Mouse (Mus musculus) intestine, postnatal 0 days (tissue): ENCODE measurements around the gene Specc1. TPM values are rescaled to one million over a fixed set of nuclear protein-coding genes. Genes with fewer than 3 reads are reported as not detected.

ENCODE experiments used
- ATAC-seq: fragments of 200-750 bp; cut with Nextera tagmentation; 2 replicates; pipeline ENCODE4 v1.8.0; 2017; ENCODE audit warnings: mild to moderate bottlenecking, moderate TSS enrichment, moderate library complexity
- H3K27ac ChIP-seq: fragments of 300-500 bp; sonication (generic); 2 replicates; pipeline ENCODE4 v1.5.1; 2014; ENCODE audit warnings: mild to moderate bottlenecking, low read depth, low read length, moderate library complexity
- H3K27me3 ChIP-seq: fragments of 300-500 bp; sonication (generic); replicated peaks from 2 replicates; pipeline ENCODE4 v1.6.1; 2014; ENCODE audit warnings: low read length, mixed read lengths; ENCODE audit not compliant: control insufficient read depth, insufficient read depth
- H3K36me3 ChIP-seq: fragments of 300-500 bp; sonication (generic); 2 replicates; pipeline ENCODE4 v1.6.1; 2014; ENCODE audit warnings: mild to moderate bottlenecking, moderate library complexity; ENCODE audit not compliant: control insufficient read depth, insufficient read depth
- H3K4me1 ChIP-seq: fragments of 300-500 bp; sonication (generic); replicated peaks from 2 replicates; pipeline ENCODE4 v1.6.1; 2014; ENCODE audit warnings: antibody characterized with exemption, low read length, mixed read lengths; ENCODE audit not compliant: control insufficient read depth, insufficient read depth
- H3K4me2 ChIP-seq: fragments of 300-500 bp; sonication (generic); replicated peaks from 2 replicates; pipeline ENCODE4 v1.6.1; 2014; ENCODE audit warnings: low read depth, mild to moderate bottlenecking, moderate library complexity
- H3K4me3 ChIP-seq: fragments of 300-500 bp; sonication (generic); 2 replicates; pipeline ENCODE4 v1.5.1; 2014; ENCODE audit warnings: low read depth, low read length
- H3K9ac ChIP-seq: fragments of 300-500 bp; sonication (generic); 2 replicates; pipeline ENCODE4 v1.6.1; 2014; ENCODE audit warnings: mild to moderate bottlenecking, low read depth, low read length
- H3K9me3 ChIP-seq: fragments of 300-500 bp; sonication (generic); 2 replicates; pipeline ENCODE4 v1.6.1; 2016; ENCODE audit warnings: mixed run types; ENCODE audit not compliant: control insufficient read depth
- CTCF ChIP-seq: sonication (generic); IDR thresholded peaks from 2 replicates; pipeline ENCODE4 v1.5.1; 2016; ENCODE audit warnings: low read depth, mild to moderate bottlenecking, control low read depth, antibody characterized with exemption, moderate library complexity
- WGBS: fragments of 180-500 bp; shearing (Covaris S2); extraction: QIAGEN DNeasy Blood & Tissue Kit; methylation state at CpG from one replicate; pipeline ENCODE4 v1.1.7; 2014; 5-methylcytosine and 5-hydroxymethylcytosine counted together
- polyA plus RNA-seq: library from polyadenylated mRNA; unstranded; fragments of >200 nt; fragmentation: Nextera tagmentation; extraction: Ambion mirVana; gene quantifications from 2 replicates; pipeline ENCODE4 v1.2.1, GENCODE M21; 2015

Gene Specc1
- polyA plus RNA-seq, 1 experiment from 2014 or later = 10.3 TPM

DNA sequence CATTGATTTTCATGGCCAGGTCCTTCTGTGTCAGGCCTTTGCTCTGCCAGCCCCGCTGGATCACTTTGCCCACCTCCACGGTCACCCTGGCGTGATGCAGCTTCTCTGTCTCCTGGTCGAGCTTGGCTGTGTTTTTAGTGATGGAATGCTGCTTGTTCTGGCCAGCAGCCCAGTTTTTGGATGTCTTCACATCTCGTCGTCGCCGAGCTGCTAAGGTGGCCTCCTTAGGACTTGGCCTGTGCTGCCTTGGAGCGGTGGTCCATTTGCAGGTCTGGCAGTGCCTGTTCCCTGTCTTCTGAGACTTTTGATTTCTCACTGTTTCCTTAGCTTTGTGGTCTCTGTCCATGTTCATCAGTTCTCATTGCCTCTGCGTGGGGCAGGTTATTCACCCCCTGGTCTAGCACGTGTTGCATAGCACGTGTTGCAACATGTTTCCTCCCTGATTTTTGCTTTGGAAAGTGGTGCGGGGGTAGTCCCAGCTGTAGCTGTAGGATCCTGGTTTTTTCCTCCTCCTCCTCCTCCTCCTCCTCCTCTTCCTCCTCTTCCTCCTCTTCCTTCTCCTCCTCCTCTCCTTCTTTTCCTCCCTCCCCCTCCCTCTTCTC lies 17.6 kb downstream of the Specc1 start:
- no peak for TF ChIP-seq CTCF
- Histone ChIP-seq H3K9me3 (no peaks in the 10 kb centered on the region), H3K27me3 (no peaks in the 10 kb centered on the region), H3K4me3 (no peak overlapping the region), H3K9ac (no peak overlapping the region), H3K4me2 (no peak overlapping the region), H3K4me1 (no peaks in the 10 kb centered on the region), H3K27ac (no peak overlapping the region), H3K36me3 (no peaks in the 10 kb centered on the region)
- no peak for ATAC-seq
- WGBS = 63% methylated on average over 13 of the region's 13 CpGs

DNA sequence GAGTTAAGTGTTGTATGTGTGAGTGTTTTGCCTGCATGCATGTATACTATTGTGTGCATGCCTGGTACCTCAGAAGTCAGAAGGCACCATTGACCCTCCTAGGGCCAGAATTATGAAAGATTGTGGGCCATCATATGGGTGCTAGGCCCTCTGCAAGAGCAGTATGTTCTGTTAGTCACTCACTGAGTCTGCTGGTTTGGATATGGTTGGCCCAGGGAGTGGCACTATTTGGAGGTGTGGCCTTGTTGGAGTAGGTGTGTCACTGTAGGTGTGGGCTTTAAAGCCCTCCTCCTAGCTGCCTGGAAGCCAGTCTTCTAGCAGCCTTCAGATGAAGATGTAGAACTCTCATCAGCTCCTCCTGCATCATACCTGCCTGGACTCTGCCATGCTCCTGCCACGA lies 19.2 kb downstream of the Specc1 start:
- H3K4me2 ChIP-seq = no peak overlapping the region
- no peak overlapping the region for H3K4me3 ChIP-seq
- no peak for TF ChIP-seq CTCF
- no peak overlapping the region for H3K27ac ChIP-seq
- no peak for ATAC-seq
- no peaks in the 10 kb centered on the region for H3K27me3 ChIP-seq
- H3K9ac ChIP-seq = no peak overlapping the region
- H3K4me1 ChIP-seq = no peaks in the 10 kb centered on the region
- 69% methylated on average over 1 of the region's 1 CpGs for WGBS
- no peaks in the 10 kb centered on the region for H3K36me3 ChIP-seq
- no peaks in the 10 kb centered on the region for H3K9me3 ChIP-seq

GRCm38 (mm10) chr11:61981285-61981684 lies 24.7 kb downstream of the Specc1 start:
- Histone ChIP-seq H3K9ac (no peak overlapping the region), H3K27ac (no peak overlapping the region), H3K36me3 (no peaks in the 10 kb centered on the region), H3K4me3 (no peak overlapping the region), H3K9me3 (no peaks in the 10 kb centered on the region), H3K27me3 (no peaks in the 10 kb centered on the region), H3K4me2 (no peak overlapping the region), H3K4me1 (no peaks in the 10 kb centered on the region)
- 70% methylated on average over 2 of the region's 2 CpGs for WGBS
- no peak for ATAC-seq
- TF ChIP-seq CTCF = peak; percentile 44; the same call in 1 of the 2 replicates

GRCm38 (mm10) chr11:61982828-61983227 lies 26.3 kb downstream of the Specc1 start:
- H3K9ac ChIP-seq = no peak overlapping the region
- no peak for TF ChIP-seq CTCF
- ATAC-seq = no peak
- 79% methylated on average over 9 of the region's 9 CpGs for WGBS
- H3K36me3 ChIP-seq = no peaks in the 10 kb centered on the region
- H3K9me3 ChIP-seq = no peaks in the 10 kb centered on the region
- H3K27me3 ChIP-seq = no peaks in the 10 kb centered on the region
- H3K4me2 ChIP-seq = no peak overlapping the region
- H3K4me1 ChIP-seq = no peaks in the 10 kb centered on the region
- no peak overlapping the region for H3K27ac ChIP-seq
- no peak overlapping the region for H3K4me3 ChIP-seq

GRCm38 (mm10) chr11:61986939-61987338 lies 30.4 kb downstream of the Specc1 start:
- H3K27me3 ChIP-seq = no peaks in the 10 kb centered on the region
- no peak for ATAC-seq
- 76% methylated on average over 4 of the region's 4 CpGs for WGBS
- no peaks in the 10 kb centered on the region for H3K9me3 ChIP-seq
- H3K36me3 ChIP-seq = no peaks in the 10 kb centered on the region
- no peak overlapping the region for H3K4me3 ChIP-seq
- no peak for TF ChIP-seq CTCF
- no peak overlapping the region for H3K27ac ChIP-seq
- H3K9ac ChIP-seq = no peak overlapping the region
- H3K4me2 ChIP-seq = no peak overlapping the region
- H3K4me1 ChIP-seq = no peaks in the 10 kb centered on the region

GRCm38 (mm10) chr11:61989647-61990046 lies 33.1 kb downstream of the Specc1 start:
- TF ChIP-seq CTCF = no peak

DNA sequence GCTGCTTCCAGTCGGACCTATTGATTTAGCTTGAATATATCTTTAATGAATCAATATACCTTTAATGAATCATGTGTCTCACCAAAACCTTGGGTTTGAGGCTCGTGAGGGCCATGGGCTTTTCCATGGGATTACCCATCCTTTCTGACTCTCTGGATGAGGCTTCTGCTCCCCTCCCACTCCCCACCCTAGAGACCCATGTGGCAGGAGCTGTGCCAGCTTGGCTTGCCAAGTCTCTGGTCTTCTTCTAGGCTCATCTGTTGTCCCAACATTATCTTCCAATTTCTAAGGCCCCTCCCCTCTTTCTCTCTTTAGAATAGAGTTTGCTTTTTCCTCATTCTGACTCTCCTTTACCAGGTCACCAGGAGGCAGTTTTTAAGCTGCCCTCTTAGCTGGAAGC lies 35.0 kb downstream of the Specc1 start:
- ATAC-seq = no peak
- Histone ChIP-seq H3K27ac (no peak overlapping the region), H3K9ac (no peak overlapping the region), H3K4me2 (no peak overlapping the region), H3K36me3 (no peaks in the 10 kb centered on the region), H3K4me3 (no peak overlapping the region), H3K4me1 (no peaks in the 10 kb centered on the region), H3K27me3 (no peaks in the 10 kb centered on the region), H3K9me3 (no peaks in the 10 kb centered on the region)
- 66% methylated on average over 2 of the region's 2 CpGs for WGBS
- no peak for TF ChIP-seq CTCF

More at GRCm38 (mm10) chr11:61989647-61990046, 33.1 kb downstream of the Specc1 start:
- no peak for ATAC-seq
- Histone ChIP-seq H3K4me1 (no peaks in the 10 kb centered on the region), H3K36me3 (no peaks in the 10 kb centered on the region), H3K27ac (no peak overlapping the region), H3K9me3 (no peaks in the 10 kb centered on the region), H3K9ac (no peak overlapping the region), H3K27me3 (no peaks in the 10 kb centered on the region), H3K4me3 (no peak overlapping the region), H3K4me2 (no peak overlapping the region)
- 57% methylated on average over 9 of the region's 9 CpGs for WGBS
